Mouse (Mus musculus) neural tube, embryonic 14.5 days (tissue): Measurements from ENCODE around the gene Med17. TPM values are rescaled to one million over a fixed set of nuclear protein-coding genes. Genes with fewer than 3 reads are reported as not detected.
"Not testable (repeated sequence)": the region's sequence is repeated elsewhere in the genome, so short reads cannot be mapped to it uniquely, and the experiment has no call there.

Experiments used
- ATAC-seq: fragments of 200-750 bp; cut with Nextera tagmentation; 2 replicates; pipeline ENCODE4 v1.8.0; 2017; ENCODE audit warnings: low read depth, mild to moderate bottlenecking, moderate TSS enrichment, moderate library complexity
- H3K27ac ChIP-seq: fragments of 300-500 bp; sonication (generic); 2 replicates; pipeline ENCODE4 v1.5.1; 2014; ENCODE audit warnings: low read depth, mild to moderate bottlenecking, control low read depth, low read length, moderate library complexity, mixed read lengths
- H3K27me3 ChIP-seq: fragments of 300-500 bp; sonication (generic); 2 replicates; pipeline ENCODE4 v1.6.1; 2014; ENCODE audit warnings: low read length; ENCODE audit not compliant: control insufficient read depth, insufficient read depth
- H3K36me3 ChIP-seq: fragments of 300-500 bp; sonication (generic); 2 replicates; pipeline ENCODE4 v1.6.1; 2014; ENCODE audit warnings: low read length, mixed read lengths; ENCODE audit not compliant: control insufficient read depth, insufficient read depth
- H3K4me1 ChIP-seq: fragments of 300-500 bp; sonication (generic); 2 replicates; pipeline ENCODE4 v1.6.1; 2014; ENCODE audit warnings: low read length; ENCODE audit not compliant: control insufficient read depth, insufficient read depth
- H3K4me2 ChIP-seq: fragments of 300-500 bp; sonication (generic); 2 replicates; pipeline ENCODE4 v1.6.1; 2014; ENCODE audit warnings: mild to moderate bottlenecking, low read depth, low read length, control low read depth
- H3K4me3 ChIP-seq: fragments of 300-500 bp; sonication (generic); 2 replicates; pipeline ENCODE4 v1.5.1; 2014; ENCODE audit warnings: low read depth, low read length, control low read depth, mixed read lengths
- H3K9ac ChIP-seq: fragments of 300-500 bp; sonication (generic); replicated peaks from 2 replicates; pipeline ENCODE4 v1.6.1; 2014; ENCODE audit warnings: low read depth, mild to moderate bottlenecking, control low read depth, low read length, mixed read lengths
- H3K9me3 ChIP-seq: fragments of 300-500 bp; sonication (generic); 2 replicates; pipeline ENCODE4 v1.6.1; 2016; ENCODE audit warnings: low read length; ENCODE audit not compliant: control insufficient read depth
- WGBS: fragments of 180-500 bp; shearing (Covaris S2); extraction: QIAGEN DNeasy Blood & Tissue Kit; methylation state at CpG from one replicate; pipeline ENCODE4 v1.1.7; 2014; 5-methylcytosine and 5-hydroxymethylcytosine counted together
- polyA plus RNA-seq: library from polyadenylated mRNA; unstranded; fragments of >200 nt; fragmentation: Nextera tagmentation; extraction: Ambion mirVana; gene quantifications from 2 replicates; pipeline ENCODE4 v1.2.1, GENCODE M21; 2014

The Med17 gene
- 33.0 and 41.8 TPM in 2 replicates for polyA plus RNA-seq

- peak; percentile 98 for ATAC-seq
- WGBS, result under 1% methylated on average over 57 of the region's 57 CpGs
- peak within 1 kb of the TSS; percentile 82 for H3K27ac ChIP-seq
- H3K4me1 ChIP-seq, result peaks cover 15% of the 10 kb centered on the region
- H3K4me2 ChIP-seq, result peak within 1 kb of the TSS; percentile 87
- no peaks in the 10 kb centered on the region for H3K9me3 ChIP-seq
- H3K4me3 ChIP-seq, result peak within 1 kb of the TSS; percentile 85
- no peaks in the 10 kb centered on the region for H3K27me3 ChIP-seq
- peaks cover 7% of the 10 kb centered on the region for H3K36me3 ChIP-seq
- H3K9ac ChIP-seq, result peak within 1 kb of the TSS; percentile 90
Observed at GRCm38 (mm10) chr9:15279649-15280490, at the start of gene Med17. Gene Med17, minus strand, starts transcription at chr9:15279931.

- Histone ChIP-seq H3K36me3 (peaks cover 59% of the 10 kb centered on the region), H3K4me3 (no peak overlapping the region), H3K27me3 (no peaks in the 10 kb centered on the region)
Observed at GRCm38 (mm10) chr9:15318170-15318742, 38.5 kb upstream of the Med17 start.

GRCm38 (mm10) chr9:15317223-15318169 lies 37.8 kb upstream of the Med17 start:
- H3K9me3 ChIP-seq, result no peaks in the 10 kb centered on the region
- H3K4me3 ChIP-seq, result no peak overlapping the region
- H3K36me3 ChIP-seq, result peaks cover 60% of the 10 kb centered on the region
- no peaks in the 10 kb centered on the region for H3K4me1 ChIP-seq
- WGBS, result 60% methylated on average over 5 of the region's 5 CpGs
- H3K4me2 ChIP-seq, result no peak overlapping the region
- no peak overlapping the region for H3K27ac ChIP-seq
- no peaks in the 10 kb centered on the region for H3K27me3 ChIP-seq
- no peak overlapping the region for H3K9ac ChIP-seq
- no peak for ATAC-seq

More at GRCm38 (mm10) chr9:15318170-15318742, 38.5 kb upstream of the Med17 start:
- Histone ChIP-seq H3K27ac (no peak overlapping the region), H3K9ac (no peak overlapping the region), H3K4me1 (no peaks in the 10 kb centered on the region), H3K4me2 (no peak overlapping the region), H3K9me3 (no peaks in the 10 kb centered on the region)
- WGBS, result 76% methylated on average over 2 of the region's 2 CpGs
- no peak for ATAC-seq

GRCm38 (mm10) chr9:15316296-15316695 lies 36.6 kb upstream of the Med17 start:
- ATAC-seq, H3K27ac ChIP-seq, H3K4me1 ChIP-seq, H3K4me2 ChIP-seq, H3K4me3 ChIP-seq, H3K27me3 ChIP-seq, H3K9me3 ChIP-seq, H3K9ac ChIP-seq: not testable (repeated sequence)
- peaks cover 63% of the 10 kb centered on the region for H3K36me3 ChIP-seq
- 100% methylated on average over 1 of the region's 2 CpGs for WGBS

- Histone ChIP-seq H3K27me3 (no peaks in the 10 kb centered on the region), H3K4me1 (0 out of 2 replicates have a peak, but pooled peaks cover under 1% of the 10 kb centered on the region), H3K36me3 (peaks cover 69% of the 10 kb centered on the region), H3K4me3 (no peak overlapping the region), H3K9me3 (no peaks in the 10 kb centered on the region), H3K27ac (no peak overlapping the region), H3K9ac (no peak overlapping the region), H3K4me2 (no peak overlapping the region)
- no peak for ATAC-seq
- WGBS, result 98% methylated on average over 1 of the region's 1 CpGs
Observed at GRCm38 (mm10) chr9:15314619-15315018, 34.9 kb upstream of the Med17 start.

GRCm38 (mm10) chr9:15313633-15314032 lies 33.9 kb upstream of the Med17 start:
- Histone ChIP-seq H3K4me2 (no peak overlapping the region), H3K9me3 (no peaks in the 10 kb centered on the region), H3K36me3 (peaks cover 77% of the 10 kb centered on the region), H3K27ac (no peak overlapping the region), H3K4me1 (peaks cover 8% of the 10 kb centered on the region; the same call in 1 of the 2 replicates), H3K9ac (no peak overlapping the region), H3K4me3 (no peak overlapping the region), H3K27me3 (no peaks in the 10 kb centered on the region)
- no peak for ATAC-seq
- WGBS, result 91% methylated on average over 5 of the region's 5 CpGs

- Histone ChIP-seq H3K27ac (no peak overlapping the region), H3K9ac (no peak overlapping the region), H3K36me3 (peaks cover 66% of the 10 kb centered on the region), H3K4me3 (no peak overlapping the region), H3K4me1 (peaks cover 18% of the 10 kb centered on the region), H3K27me3 (no peaks in the 10 kb centered on the region), H3K4me2 (no peak overlapping the region), H3K9me3 (no peaks in the 10 kb centered on the region)
- ATAC-seq, result no peak
- WGBS, result 97% methylated on average over 2 of the region's 2 CpGs
Observed at GRCm38 (mm10) chr9:15312054-15312735, 32.5 kb upstream of the Med17 start.

GRCm38 (mm10) chr9:15310179-15310578 lies 30.4 kb upstream of the Med17 start:
- ATAC-seq, result no peak
- H3K9me3 ChIP-seq, result no peaks in the 10 kb centered on the region
- H3K36me3 ChIP-seq, result peaks cover 51% of the 10 kb centered on the region
- H3K4me2 ChIP-seq, result no peak overlapping the region
- no peak overlapping the region for H3K9ac ChIP-seq
- H3K27ac ChIP-seq, result no peak overlapping the region
- peaks cover 21% of the 10 kb centered on the region for H3K4me1 ChIP-seq
- no peak overlapping the region for H3K4me3 ChIP-seq
- 98% methylated on average over 1 of the region's 1 CpGs for WGBS
- no peaks in the 10 kb centered on the region for H3K27me3 ChIP-seq
